Mouse (Mus musculus): Measurements from ENCODE around the gene Lck. TPM values are rescaled to one million over a fixed set of nuclear protein-coding genes. Genes with fewer than 3 reads are reported as not detected.

Lck gene
- polyA plus RNA-seq, 1 experiment from 2014 or later = 5.1 TPM

GRCm38 (mm10) chr4:129614093-129614492 is 40.7 kb upstream of the Lck start, which contains the start of gene Dcdc2b:
Gene Dcdc2b (minus strand): TSS chr4:129614257.
- Histone ChIP-seq H3K27me3 (replicated peaks) (no peaks in the 10 kb centered on the region), H3K4me3 (no peak within 1 kb of the TSS), H3K4me1 (peaks cover 16% of the 10 kb centered on the region), H3K9me3 (replicated peaks) (no peaks in the 10 kb centered on the region), H3K9ac (no peak within 1 kb of the TSS), H3K36me3 (peaks cover 42% of the 10 kb centered on the region), H3K4me2 (no peak within 1 kb of the TSS), H3K27ac (no peak within 1 kb of the TSS)
- ATAC-seq = no peak
- WGBS (ENCODE audit: insufficient replicate concordance) = 78% methylated on average over 6 of the region's 6 CpGs

- no peak overlapping the region for H3K27ac ChIP-seq
- H3K9me3 ChIP-seq (replicated peaks) = no peaks in the 10 kb centered on the region
- H3K4me1 ChIP-seq = peaks cover 15% of the 10 kb centered on the region
- ATAC-seq = no peak
- no peak overlapping the region for H3K4me3 ChIP-seq
- WGBS (ENCODE audit: insufficient replicate concordance) = 64% methylated on average over 4 of the region's 4 CpGs
- no peak overlapping the region for H3K4me2 ChIP-seq
- H3K36me3 ChIP-seq = peaks cover 49% of the 10 kb centered on the region
- no peaks in the 10 kb centered on the region for H3K27me3 ChIP-seq (replicated peaks)
- no peak overlapping the region for H3K9ac ChIP-seq
Observed at GRCm38 (mm10) chr4:129610472-129610871, 37.0 kb upstream of the Lck start.

- Histone ChIP-seq H3K9me3 (replicated peaks) (no peaks in the 10 kb centered on the region), H3K27ac (peak overlapping the region; percentile 2; the same call in 1 of the 2 replicates), H3K4me2 (no peak overlapping the region), H3K4me3 (no peak overlapping the region), H3K9ac (no peak overlapping the region), H3K27me3 (replicated peaks) (no peaks in the 10 kb centered on the region), H3K36me3 (peaks cover 54% of the 10 kb centered on the region), H3K4me1 (peaks cover 15% of the 10 kb centered on the region)
- no peak for ATAC-seq
- WGBS (ENCODE audit: insufficient replicate concordance) = 78% methylated on average over 4 of the region's 4 CpGs
Observed at GRCm38 (mm10) chr4:129610026-129610425, 36.6 kb upstream of the Lck start.

GRCm38 (mm10) chr4:129609139-129609631 is 35.7 kb upstream of the Lck start:
- H3K36me3 ChIP-seq = peaks cover 60% of the 10 kb centered on the region
- H3K4me3 ChIP-seq = no peak overlapping the region
- no peak overlapping the region for H3K9ac ChIP-seq
- 71% methylated on average over 12 of the region's 12 CpGs for WGBS (ENCODE audit: insufficient replicate concordance)
- peak overlapping the region; percentile 2 for H3K27ac ChIP-seq
- ATAC-seq = no peak; the same call in 1 of the 2 replicates
- no peaks in the 10 kb centered on the region for H3K27me3 ChIP-seq (replicated peaks)
- no peak overlapping the region for H3K4me2 ChIP-seq
- H3K4me1 ChIP-seq = peaks cover 15% of the 10 kb centered on the region
- H3K9me3 ChIP-seq (replicated peaks) = no peaks in the 10 kb centered on the region

GRCm38 (mm10) chr4:129608426-129609025 is 35.1 kb upstream of the Lck start:
- peak; percentile 89 for ATAC-seq

GRCm38 (mm10) chr4:129600233-129601158 is 27.1 kb upstream of the Lck start, which contains the start of the genes Eif3i and Tmem234:
Gene Eif3i (minus strand): TSS chr4:129600648.
Gene Tmem234 (plus strand): TSS chr4:129600668.
- 1% methylated on average over 74 of the region's 74 CpGs for WGBS (ENCODE audit: insufficient replicate concordance)
- Histone ChIP-seq H3K27ac (peak within 1 kb of the TSS; percentile 90), H3K4me1 (peaks cover 40% of the 10 kb centered on the region), H3K27me3 (replicated peaks) (no peaks in the 10 kb centered on the region), H3K4me2 (peak within 1 kb of the TSS; percentile 94), H3K9me3 (replicated peaks) (no peaks in the 10 kb centered on the region), H3K4me3 (peak within 1 kb of the TSS; percentile 96), H3K9ac (peak within 1 kb of the TSS; percentile 96), H3K36me3 (peaks cover 77% of the 10 kb centered on the region)
- ATAC-seq = peak; percentile 90

More at GRCm38 (mm10) chr4:129608426-129609025, 35.1 kb upstream of the Lck start:
- Histone ChIP-seq H3K27ac (peak overlapping the region; percentile 80), H3K36me3 (peaks cover 61% of the 10 kb centered on the region), H3K4me3 (no peak overlapping the region), H3K4me1 (peaks cover 16% of the 10 kb centered on the region), H3K4me2 (peak overlapping the region; percentile 14), H3K9ac (0 out of 2 replicates have a peak overlapping the region, but pooled peaks have one; percentile 15), H3K9me3 (replicated peaks) (no peaks in the 10 kb centered on the region), H3K27me3 (replicated peaks) (no peaks in the 10 kb centered on the region)
- WGBS (ENCODE audit: insufficient replicate concordance) = 37% methylated on average over 7 of the region's 7 CpGs

- peak overlapping the region; percentile 84 for H3K27ac ChIP-seq
- ATAC-seq = peak; percentile 72
- peak overlapping the region; percentile 39 for H3K4me2 ChIP-seq
- H3K36me3 ChIP-seq = peaks cover 39% of the 10 kb centered on the region
- WGBS (ENCODE audit: insufficient replicate concordance) = 49% methylated on average over 4 of the region's 4 CpGs
- peaks cover 50% of the 10 kb centered on the region for H3K4me1 ChIP-seq
- H3K27me3 ChIP-seq (replicated peaks) = no peaks in the 10 kb centered on the region
- H3K9ac ChIP-seq = peak overlapping the region; percentile 37
- H3K9me3 ChIP-seq (replicated peaks) = no peaks in the 10 kb centered on the region
- no peak overlapping the region for H3K4me3 ChIP-seq
Observed at GRCm38 (mm10) chr4:129588865-129589264, 15.4 kb upstream of the Lck start.

- Histone ChIP-seq H3K4me2 (no peak overlapping the region), H3K4me3 (no peak overlapping the region), H3K36me3 (peaks cover 20% of the 10 kb centered on the region), H3K27me3 (replicated peaks) (no peaks in the 10 kb centered on the region), H3K9ac (no peak overlapping the region), H3K27ac (peak overlapping the region; percentile 68), H3K4me1 (peaks cover 50% of the 10 kb centered on the region), H3K9me3 (replicated peaks) (no peaks in the 10 kb centered on the region)
- no peak for ATAC-seq
- WGBS (ENCODE audit: insufficient replicate concordance) = 64% methylated on average over 1 of the region's 1 CpGs
Observed at GRCm38 (mm10) chr4:129586943-129587342, 13.5 kb upstream of the Lck start.

GRCm38 (mm10) chr4:129585773-129586172 is 12.3 kb upstream of the Lck start:
- peak overlapping the region; percentile 86 for H3K4me2 ChIP-seq
- peaks cover 50% of the 10 kb centered on the region for H3K4me1 ChIP-seq
- H3K4me3 ChIP-seq = peak overlapping the region; percentile 56
- peaks cover 9% of the 10 kb centered on the region for H3K36me3 ChIP-seq
- peak overlapping the region; percentile 72 for H3K9ac ChIP-seq
- H3K27ac ChIP-seq = peak overlapping the region; percentile 86
- no peaks in the 10 kb centered on the region for H3K27me3 ChIP-seq (replicated peaks)
- no peaks in the 10 kb centered on the region for H3K9me3 ChIP-seq (replicated peaks)
- 39% methylated on average over 9 of the region's 9 CpGs for WGBS (ENCODE audit: insufficient replicate concordance)
- peak; percentile 74 for ATAC-seq

- Histone ChIP-seq H3K27me3 (replicated peaks) (no peaks in the 10 kb centered on the region), H3K9ac (peak overlapping the region; percentile 72), H3K27ac (peak overlapping the region; percentile 86), H3K4me2 (peak overlapping the region; percentile 86), H3K9me3 (replicated peaks) (no peaks in the 10 kb centered on the region), H3K36me3 (peaks cover 1% of the 10 kb centered on the region; the same call in 1 of the 2 replicates), H3K4me1 (peaks cover 51% of the 10 kb centered on the region), H3K4me3 (peak overlapping the region; percentile 56)
- ATAC-seq = peak; percentile 75
- WGBS (ENCODE audit: insufficient replicate concordance) = 2% methylated on average over 36 of the region's 36 CpGs
Observed at GRCm38 (mm10) chr4:129584884-129585608, 11.6 kb upstream of the Lck start.

GRCm38 (mm10) chr4:129584370-129584769 is 10.9 kb upstream of the Lck start:
- Histone ChIP-seq H3K9me3 (replicated peaks) (no peaks in the 10 kb centered on the region), H3K4me2 (peak overlapping the region; percentile 86), H3K36me3 (no peaks in the 10 kb centered on the region), H3K9ac (peak overlapping the region; percentile 72), H3K4me3 (peak overlapping the region; percentile 56), H3K27ac (peak overlapping the region; percentile 86), H3K4me1 (peaks cover 48% of the 10 kb centered on the region), H3K27me3 (replicated peaks) (no peaks in the 10 kb centered on the region)
- WGBS (ENCODE audit: insufficient replicate concordance) = 48% methylated on average over 1 of the region's 1 CpGs
- no peak for ATAC-seq
